Mouse (Mus musculus): ENCODE data around the gene Muc3a. TPM values are rescaled to one million over a fixed set of nuclear protein-coding genes. Genes with fewer than 3 reads are reported as not detected.
A peak's percentile ranks its signal among the peaks of the same experiment; 100 is the strongest.

The Muc3a gene
- total and polyA plus RNA-seq, 3 experiments, result 0.98 TPM; not detected in 2

GRCm38 (mm10) chr5:137171478-137171877 is 40.7 kb downstream of the Muc3a start:
- no peak overlapping the region for H3K4me3 ChIP-seq (ENCODE audit: low read depth, low read length)
- H3K27me3 ChIP-seq (ENCODE audit: insufficient read depth, low read length), result peaks cover 17% of the 10 kb centered on the region
- DNase-seq (ENCODE audit: low spot score), result no peak
- H3K36me3 ChIP-seq (replicated peaks), result no peaks in the 10 kb centered on the region
- H3K9me3 ChIP-seq (replicated peaks), result no peaks in the 10 kb centered on the region
- H3K4me1 ChIP-seq (ENCODE audit: insufficient read depth, low read depth, low read length), result peaks cover 3% of the 10 kb centered on the region; the same call in 1 of the 2 replicates
- no peak for ATAC-seq (ENCODE audit: extremely low read depth, insufficient number of reproducible peaks, low FRiP score, poor library complexity, severe bottlenecking)
- TF ChIP-seq CTCF (IDR thresholded peaks at IDR 0.05; ENCODE audit: low read depth, low read length), result no peak
- TF ChIP-seq TAL1 (conservative IDR thresholded peaks at IDR 0.05; ENCODE audit: low read depth, low read length), result no peak
- TF ChIP-seq POLR2AphosphoS5 (IDR thresholded peaks at IDR 0.05; ENCODE audit: insufficient replicate concordance, low read depth, low read length), result no peak
- TF ChIP-seq GATA2 (IDR thresholded peaks at IDR 0.05; ENCODE audit: borderline replicate concordance, low read depth, low read length), result no peak
- no peak for TF ChIP-seq GATA1 (IDR thresholded peaks at IDR 0.05; ENCODE audit: borderline replicate concordance, low read length)

GRCm38 (mm10) chr5:137170836-137171380 is 41.3 kb downstream of the Muc3a start:
- DNase-seq (ENCODE audit: low spot score) (no peak), ATAC-seq (ENCODE audit: extremely low read depth, insufficient number of reproducible peaks, low FRiP score, poor library complexity, severe bottlenecking) (no peak)
- Histone ChIP-seq H3K36me3 (replicated peaks) (no peaks in the 10 kb centered on the region), H3K27me3 (ENCODE audit: insufficient read depth, low read length) (peaks cover 17% of the 10 kb centered on the region), H3K4me3 (ENCODE audit: low read depth, low read length) (no peak overlapping the region), H3K9me3 (replicated peaks) (no peaks in the 10 kb centered on the region), H3K4me1 (ENCODE audit: insufficient read depth, low read depth, low read length) (peaks cover 3% of the 10 kb centered on the region; the same call in 1 of the 2 replicates)
- TF ChIP-seq GATA1 (IDR thresholded peaks at IDR 0.05; ENCODE audit: borderline replicate concordance, low read length), result no peak
- no peak for TF ChIP-seq TAL1 (conservative IDR thresholded peaks at IDR 0.05; ENCODE audit: low read depth, low read length)
- no peak for TF ChIP-seq POLR2AphosphoS5 (IDR thresholded peaks at IDR 0.05; ENCODE audit: insufficient replicate concordance, low read depth, low read length)
- TF ChIP-seq GATA2 (IDR thresholded peaks at IDR 0.05; ENCODE audit: borderline replicate concordance, low read depth, low read length), result no peak
- TF ChIP-seq CTCF (IDR thresholded peaks at IDR 0.05; ENCODE audit: low read depth, low read length), result no peak

DNA sequence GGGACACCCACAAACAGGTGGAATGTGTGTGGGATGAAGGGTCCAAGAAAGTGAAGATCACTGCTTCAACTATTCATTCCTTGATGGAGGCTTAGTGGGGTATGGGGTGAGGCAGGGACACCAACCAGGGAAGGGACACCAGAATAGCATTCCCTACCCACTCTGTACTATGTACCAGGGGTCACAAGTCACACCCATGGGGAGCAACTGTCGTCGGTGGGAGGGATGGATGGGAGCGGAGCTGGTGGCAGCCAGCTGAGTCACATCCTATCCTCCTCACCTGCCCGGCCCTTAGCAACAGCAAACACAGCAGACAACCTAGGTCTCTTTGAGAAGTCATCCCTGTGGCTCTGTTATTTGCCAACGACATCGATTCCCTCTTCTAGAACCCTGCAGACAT is 44.6 kb downstream of the Muc3a start:
- Histone ChIP-seq H3K27me3 (ENCODE audit: insufficient read depth, low read length) (peaks cover 20% of the 10 kb centered on the region), H3K4me3 (ENCODE audit: low read depth, low read length) (no peak overlapping the region), H3K4me1 (ENCODE audit: insufficient read depth, low read depth, low read length) (peaks cover 3% of the 10 kb centered on the region; the same call in 1 of the 2 replicates), H3K9me3 (replicated peaks) (no peaks in the 10 kb centered on the region), H3K36me3 (replicated peaks) (no peaks in the 10 kb centered on the region)
- ATAC-seq (ENCODE audit: extremely low read depth, insufficient number of reproducible peaks, low FRiP score, poor library complexity, severe bottlenecking) (no peak), DNase-seq (ENCODE audit: low spot score) (no peak)
- no peak for TF ChIP-seq GATA2 (IDR thresholded peaks at IDR 0.05; ENCODE audit: borderline replicate concordance, low read depth, low read length)
- no peak for TF ChIP-seq CTCF (IDR thresholded peaks at IDR 0.05; ENCODE audit: low read depth, low read length)
- TF ChIP-seq POLR2AphosphoS5 (IDR thresholded peaks at IDR 0.05; ENCODE audit: insufficient replicate concordance, low read depth, low read length), result no peak
- TF ChIP-seq GATA1 (IDR thresholded peaks at IDR 0.05; ENCODE audit: borderline replicate concordance, low read length), result no peak
- no peak for TF ChIP-seq TAL1 (conservative IDR thresholded peaks at IDR 0.05; ENCODE audit: low read depth, low read length)

DNA sequence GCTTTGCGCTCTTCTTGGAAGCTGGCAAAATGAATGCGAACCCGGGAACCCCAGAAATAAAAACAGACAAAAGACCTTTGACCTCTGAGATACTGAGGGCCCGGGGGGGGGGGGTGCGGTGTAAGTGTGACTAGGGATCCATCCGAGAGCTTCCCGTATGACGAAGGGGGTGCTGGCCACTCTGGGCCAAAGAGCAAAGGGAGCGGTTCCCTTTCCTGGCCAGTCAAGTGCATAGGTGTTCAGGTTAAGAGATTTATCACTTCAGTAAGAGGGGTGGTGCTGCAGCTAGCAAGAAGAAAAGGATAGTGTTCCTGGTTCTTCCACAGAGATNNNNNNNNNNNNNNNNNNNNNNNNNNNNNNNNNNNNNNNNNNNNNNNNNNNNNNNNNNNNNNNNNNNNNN is 46.2 kb downstream of the Muc3a start:
- ATAC-seq (ENCODE audit: extremely low read depth, insufficient number of reproducible peaks, low FRiP score, poor library complexity, severe bottlenecking) (no peak), DNase-seq (ENCODE audit: low spot score) (no peak)
- Histone ChIP-seq H3K4me3 (ENCODE audit: low read depth, low read length) (no peak overlapping the region), H3K9me3 (replicated peaks) (no peaks in the 10 kb centered on the region), H3K27me3 (ENCODE audit: insufficient read depth, low read length) (peaks cover 15% of the 10 kb centered on the region), H3K36me3 (replicated peaks) (no peaks in the 10 kb centered on the region), H3K4me1 (ENCODE audit: insufficient read depth, low read depth, low read length) (peaks cover 2% of the 10 kb centered on the region; the same call in 1 of the 2 replicates)
- TF ChIP-seq CTCF (IDR thresholded peaks at IDR 0.05; ENCODE audit: low read depth, low read length) (no peak), POLR2AphosphoS5 (IDR thresholded peaks at IDR 0.05; ENCODE audit: insufficient replicate concordance, low read depth, low read length) (no peak), GATA2 (IDR thresholded peaks at IDR 0.05; ENCODE audit: borderline replicate concordance, low read depth, low read length) (no peak), TAL1 (conservative IDR thresholded peaks at IDR 0.05; ENCODE audit: low read depth, low read length) (no peak), GATA1 (IDR thresholded peaks at IDR 0.05; ENCODE audit: borderline replicate concordance, low read length) (no peak)

- TF ChIP-seq POLR2AphosphoS5 (IDR thresholded peaks at IDR 0.05; ENCODE audit: insufficient replicate concordance, low read depth, low read length), result no peak
- TF ChIP-seq CTCF (IDR thresholded peaks at IDR 0.05; ENCODE audit: low read depth, low read length), result no peak
- no peak for TF ChIP-seq GATA1 (IDR thresholded peaks at IDR 0.05; ENCODE audit: borderline replicate concordance, low read length)
- TF ChIP-seq TAL1 (conservative IDR thresholded peaks at IDR 0.05; ENCODE audit: low read depth, low read length), result no peak
- TF ChIP-seq GATA2 (IDR thresholded peaks at IDR 0.05; ENCODE audit: borderline replicate concordance, low read depth, low read length), result no peak
- H3K9me3 ChIP-seq (replicated peaks), result no peaks in the 10 kb centered on the region
- DNase-seq (ENCODE audit: low spot score) (no peak), ATAC-seq (ENCODE audit: extremely low read depth, insufficient number of reproducible peaks, low FRiP score, poor library complexity, severe bottlenecking) (no peak)
- no peaks in the 10 kb centered on the region for H3K4me1 ChIP-seq (ENCODE audit: insufficient read depth, low read depth, low read length)
- no peaks in the 10 kb centered on the region for H3K36me3 ChIP-seq (replicated peaks)
- H3K4me3 ChIP-seq (ENCODE audit: low read depth, low read length), result no peak overlapping the region
- peaks cover 10% of the 10 kb centered on the region; the same call in 1 of the 2 replicates for H3K27me3 ChIP-seq (ENCODE audit: insufficient read depth, low read length)
Measured at GRCm38 (mm10) chr5:137161853-137162252, 50.3 kb downstream of the Muc3a start.

GRCm38 (mm10) chr5:137159461-137159860 is 52.7 kb downstream of the Muc3a start:
- TF ChIP-seq CTCF (IDR thresholded peaks at IDR 0.05; ENCODE audit: low read depth, low read length) (peak; percentile 74), TAL1 (conservative IDR thresholded peaks at IDR 0.05; ENCODE audit: low read depth, low read length) (no peak), POLR2AphosphoS5 (IDR thresholded peaks at IDR 0.05; ENCODE audit: insufficient replicate concordance, low read depth, low read length) (no peak)

More at GRCm38 (mm10) chr5:137159461-137159860, 52.7 kb downstream of the Muc3a start:
- peaks cover 7% of the 10 kb centered on the region; the same call in 1 of the 2 replicates for H3K27me3 ChIP-seq (ENCODE audit: insufficient read depth, low read length)
- DNase-seq (ENCODE audit: low spot score), result peak; percentile 15
- ATAC-seq (ENCODE audit: extremely low read depth, insufficient number of reproducible peaks, low FRiP score, poor library complexity, severe bottlenecking), result no peak
- H3K4me3 ChIP-seq (ENCODE audit: low read depth, low read length), result no peak overlapping the region
- H3K36me3 ChIP-seq (replicated peaks), result no peaks in the 10 kb centered on the region
- H3K4me1 ChIP-seq (ENCODE audit: insufficient read depth, low read depth, low read length), result no peaks in the 10 kb centered on the region
- H3K9me3 ChIP-seq (replicated peaks), result no peaks in the 10 kb centered on the region

Other genes with a start within 250 kb of the Muc3a start
- gene Cldn15, start 245.8 kb downstream of the Muc3a start, total RNA-seq (2014; fragmentation: Nextera tagmentation), result 1.6 TPM in 1 of 2 replicates, not detected in the other
- gene Cldn15, start 245.8 kb downstream of the Muc3a start, total RNA-seq (2017), result 0.05 TPM in 1 of 2 replicates, not detected in the other
- gene Cldn15, start 245.8 kb downstream of the Muc3a start, polyA plus RNA-seq (2012), result 0.08 and 0.13 TPM in 2 replicates
- 21.4 and 39.8 TPM in 2 replicates for gene Plod3, start 225.4 kb downstream of the Muc3a start, total RNA-seq (2014; fragmentation: Nextera tagmentation)
- gene Plod3, start 225.4 kb downstream of the Muc3a start, total RNA-seq (2017), result 19.7 and 20.7 TPM in 2 replicates
- 33.1 and 33.9 TPM in 2 replicates for gene Plod3, start 225.4 kb downstream of the Muc3a start, polyA plus RNA-seq (2012)
- gene Znhit1, start 224.4 kb downstream of the Muc3a start, total RNA-seq (2014; fragmentation: Nextera tagmentation), result 88.7 and 113 TPM in 2 replicates
- 35.5 and 43.4 TPM in 2 replicates for gene Znhit1, start 224.4 kb downstream of the Muc3a start, total RNA-seq (2017)
- gene Znhit1, start 224.4 kb downstream of the Muc3a start, polyA plus RNA-seq (2012), result 247 and 287 TPM in 2 replicates
- not detected in 2 replicates for gene Vgf, start 186.0 kb downstream of the Muc3a start, total RNA-seq (2014; fragmentation: Nextera tagmentation)
- gene Vgf, start 186.0 kb downstream of the Muc3a start, total RNA-seq (2017), result 0.06 and 0.11 TPM in 2 replicates
- gene Vgf, start 186.0 kb downstream of the Muc3a start, polyA plus RNA-seq (2012), result 0.56 and 0.59 TPM in 2 replicates
- gene Ap1s1, start 166.3 kb downstream of the Muc3a start, total RNA-seq (2014; fragmentation: Nextera tagmentation), result 36.8 and 37.5 TPM in 2 replicates
- 104 and 115 TPM in 2 replicates for gene Ap1s1, start 166.3 kb downstream of the Muc3a start, total RNA-seq (2017)
- 136 and 173 TPM in 2 replicates for gene Ap1s1, start 166.3 kb downstream of the Muc3a start, polyA plus RNA-seq (2012)
- 76.9 and 92.3 TPM in 2 replicates for gene Serpine1, start 140.1 kb downstream of the Muc3a start, total RNA-seq (2014; fragmentation: Nextera tagmentation)
- gene Serpine1, start 140.1 kb downstream of the Muc3a start, total RNA-seq (2017), result 18.6 and 20.4 TPM in 2 replicates
- gene Serpine1, start 140.1 kb downstream of the Muc3a start, polyA plus RNA-seq (2012), result 1.1 and 1.9 TPM in 2 replicates
- 29.7 and 55.3 TPM in 2 replicates for gene Trim56, start 96.2 kb downstream of the Muc3a start, total RNA-seq (2014; fragmentation: Nextera tagmentation)
- 25.8 and 34.1 TPM in 2 replicates for gene Trim56, start 96.2 kb downstream of the Muc3a start, total RNA-seq (2017)
- gene Trim56, start 96.2 kb downstream of the Muc3a start, polyA plus RNA-seq (2012), result 16.7 and 19.2 TPM in 2 replicates
- not detected in 2 replicates for gene Muc3, start 63.1 kb downstream of the Muc3a start, total RNA-seq (2014; fragmentation: Nextera tagmentation)
- gene Muc3, start 63.1 kb downstream of the Muc3a start, total RNA-seq (2017), result 0.12 TPM in 1 of 2 replicates, not detected in the other
- not detected in 2 replicates for gene Muc3, start 63.1 kb downstream of the Muc3a start, polyA plus RNA-seq (2012)
- 62.7 and 168 TPM in 2 replicates for gene Ache, start 75.1 kb upstream of the Muc3a start, total RNA-seq (2014; fragmentation: Nextera tagmentation)
- 7.4 and 7.8 TPM in 2 replicates for gene Ache, start 75.1 kb upstream of the Muc3a start, total RNA-seq (2017)
- 36.5 and 46.4 TPM in 2 replicates for gene Ache, start 75.1 kb upstream of the Muc3a start, polyA plus RNA-seq (2012)
- gene Ufsp1, start 82.2 kb upstream of the Muc3a start, total RNA-seq (2014; fragmentation: Nextera tagmentation), result 17.9 and 24.7 TPM in 2 replicates
- gene Ufsp1, start 82.2 kb upstream of the Muc3a start, total RNA-seq (2017), result 11.7 and 13.8 TPM in 2 replicates
- 29.7 and 29.9 TPM in 2 replicates for gene Ufsp1, start 82.2 kb upstream of the Muc3a start, polyA plus RNA-seq (2012)
- gene Srrt, start 95.3 kb upstream of the Muc3a start, total RNA-seq (2014; fragmentation: Nextera tagmentation), result 167 and 243 TPM in 2 replicates
- gene Srrt, start 95.3 kb upstream of the Muc3a start, total RNA-seq (2017), result 185 and 189 TPM in 2 replicates
- gene Srrt, start 95.3 kb upstream of the Muc3a start, polyA plus RNA-seq (2012), result 329 and 331 TPM in 2 replicates
- 21.7 and 25.5 TPM in 2 replicates for gene Trip6, start 102.0 kb upstream of the Muc3a start, total RNA-seq (2014; fragmentation: Nextera tagmentation)
- 4.6 and 8.8 TPM in 2 replicates for gene Trip6, start 102.0 kb upstream of the Muc3a start, total RNA-seq (2017)
- 57.8 and 77.7 TPM in 2 replicates for gene Trip6, start 102.0 kb upstream of the Muc3a start, polyA plus RNA-seq (2012)
- gene Slc12a9, start 121.2 kb upstream of the Muc3a start, total RNA-seq (2014; fragmentation: Nextera tagmentation), result 5.9 and 8.1 TPM in 2 replicates
- gene Slc12a9, start 121.2 kb upstream of the Muc3a start, total RNA-seq (2017), result 2.3 and 3.1 TPM in 2 replicates
- 4.1 and 5.3 TPM in 2 replicates for gene Slc12a9, start 121.2 kb upstream of the Muc3a start, polyA plus RNA-seq (2012)
- gene Ephb4, start 137.7 kb upstream of the Muc3a start, total RNA-seq (2014; fragmentation: Nextera tagmentation), result not detected in 2 replicates
- gene Ephb4, start 137.7 kb upstream of the Muc3a start, total RNA-seq (2017), result under 0.01 and 0.05 TPM in 2 replicates
- gene Ephb4, start 137.7 kb upstream of the Muc3a start, polyA plus RNA-seq (2012), result 0.07 TPM in 2 replicates

All from G1E (cell line).